Mouse (Mus musculus) kidney, adult 2 months (tissue): Measurements from ENCODE around the gene Tspan1.

Source experiments
- CTCF ChIP-seq: fragments of 200-500 bp; conservative IDR thresholded peaks from 2 replicates; pipeline ENCODE4 v1.5.1; 2011; ENCODE audit warnings: low read depth, mild to moderate bottlenecking, control low read depth, low read length, moderate library complexity, mixed read lengths; ENCODE audit not compliant: insufficient read depth, insufficient read length
- POLR2A ChIP-seq: fragments of 200-500 bp; IDR thresholded peaks from one replicate; pipeline ENCODE4 v1.6.1; 2011; ENCODE audit warnings: low read depth, low read length, control low read depth

DNA sequence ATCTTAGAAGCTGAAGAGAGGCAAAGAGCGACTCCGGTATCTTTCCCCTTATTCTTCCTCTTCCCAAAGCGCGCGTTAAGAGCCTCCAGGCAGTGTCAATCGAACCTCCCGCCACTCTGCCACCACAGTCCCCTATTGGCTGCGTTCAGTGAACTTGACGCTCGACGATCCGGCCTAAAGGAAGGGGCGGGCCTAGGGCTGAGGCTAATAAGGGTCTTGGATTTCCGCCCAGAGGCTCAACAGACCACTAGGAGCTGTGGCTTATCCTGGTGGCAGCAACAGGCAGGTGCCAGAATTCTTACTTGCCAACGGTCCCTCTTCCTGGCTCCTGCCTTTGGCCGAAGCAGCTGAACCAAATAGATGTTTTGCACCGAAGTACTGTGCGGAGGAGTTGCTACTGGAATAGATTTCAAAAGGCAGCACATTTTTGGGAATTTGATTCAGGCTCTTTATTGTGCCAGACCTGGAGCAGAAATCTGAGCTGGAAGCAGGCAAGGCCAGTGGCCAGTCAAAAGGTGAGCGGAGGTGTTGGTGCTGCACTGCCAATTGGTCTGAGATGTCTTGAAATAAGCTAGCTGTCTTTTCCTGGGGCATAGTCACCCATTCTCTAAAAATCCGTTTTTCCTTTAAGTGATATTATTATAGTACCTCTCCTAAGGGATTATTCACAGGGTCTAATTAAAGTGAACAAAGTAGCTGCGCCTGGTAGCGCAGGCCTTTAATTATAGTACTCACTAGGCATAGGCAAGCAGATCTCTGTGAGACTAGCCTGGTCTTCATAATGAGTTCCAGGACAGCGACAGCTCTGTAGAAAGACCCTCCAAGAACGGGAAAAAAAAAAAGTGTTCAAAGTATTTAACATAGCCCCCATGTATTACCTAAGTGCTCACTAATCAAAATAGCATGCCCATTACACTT is 43.5 kb downstream of the Tspan1 start, which contains the start of the genes Rad54l and Pomgnt1:
- no peak for TF ChIP-seq CTCF
- no peak for TF ChIP-seq POLR2A
